Mouse (Mus musculus) erythroblast, adult 5-6 weeks (primary cell): ENCODE measurements around the gene Gipc2. TPM values are rescaled to one million over a fixed set of nuclear protein-coding genes. Genes with fewer than 3 reads are reported as not detected.
A peak's percentile ranks its signal among the peaks of the same experiment; 100 is the strongest.

Experiments
- ATAC-seq: replicated peaks from 2 replicates; pipeline ENCODE4 v1.8.0; 2016; ENCODE audit warnings: moderate number of reproducible peaks, mild to moderate bottlenecking, moderate TSS enrichment, inconsistent platforms; ENCODE audit not compliant: poor library complexity, low FRiP score, severe bottlenecking
- total RNA-seq, 2 experiments: library from RNA; stranded (forward) in 1 of 2; stranded (reverse) in 1 of 2; fragments of 150-400 nt in 1 of 2; fragments of 200-764, 138-1000 nt in 1 of 2; gene quantifications; 2 replicates each; pipeline versions ENCODE4 v1.2.3 to v1.2.4; 2015 to 2017; ENCODE audit warnings: low replicate concordance in 2 of 2

The Gipc2 gene
- total RNA-seq, 2 experiments from 2014 or later: 2.4 TPM; not detected in 1

DNA sequence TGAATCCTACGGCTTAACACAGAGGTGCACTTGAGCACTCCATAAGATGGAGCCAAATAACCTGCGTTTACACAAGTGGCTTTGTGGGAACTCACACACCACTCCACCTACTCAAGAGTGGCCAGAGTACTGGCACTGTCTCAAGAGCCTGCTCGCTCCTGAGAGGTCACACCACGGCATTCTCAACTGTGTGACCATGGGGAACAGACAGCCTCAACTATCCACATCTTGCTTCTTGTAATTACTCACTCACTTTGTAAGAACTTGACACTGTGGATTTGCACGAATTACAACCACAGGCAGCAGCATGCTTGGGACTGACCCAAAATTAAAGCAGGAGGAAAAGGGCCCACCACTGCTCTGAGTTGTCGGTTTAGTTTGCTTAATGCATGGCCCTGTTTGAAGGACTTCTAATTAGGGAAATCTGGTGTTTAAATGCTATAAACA, 25.8 kb upstream of the Gipc2 start:
- peak; percentile 58 for ATAC-seq

GRCm38 (mm10) chr3:152190679-152191477, 24.8 kb upstream of the Gipc2 start:
- 0 out of 2 replicates have a peak, but pooled peaks have one; percentile 34 for ATAC-seq

GRCm38 (mm10) chr3:152189306-152189705, 23.3 kb upstream of the Gipc2 start:
- ATAC-seq: no peak

GRCm38 (mm10) chr3:152186106-152186505, 20.1 kb upstream of the Gipc2 start:
- no peak for ATAC-seq

DNA sequence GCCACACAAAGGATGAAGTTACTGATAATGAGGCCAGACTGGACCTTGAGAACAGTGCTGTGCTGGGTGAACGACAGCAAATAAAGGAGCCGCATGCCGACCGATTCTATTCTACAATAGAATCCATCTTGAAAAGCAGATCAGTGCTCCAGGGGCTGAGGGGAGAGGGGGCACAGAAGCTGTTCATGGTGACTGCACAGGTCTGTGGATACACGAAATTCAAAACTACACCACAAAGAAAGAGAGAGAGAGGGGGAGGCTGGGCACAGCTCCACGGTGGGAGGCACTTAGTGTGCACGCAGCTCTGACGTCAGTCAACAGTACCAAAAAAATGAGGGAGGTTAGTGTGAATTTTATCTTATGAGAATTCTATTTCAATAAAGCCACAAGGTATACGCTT, 17.5 kb upstream of the Gipc2 start:
- no peak for ATAC-seq

- no peak for ATAC-seq
Measured at GRCm38 (mm10) chr3:152180624-152181023, 14.6 kb upstream of the Gipc2 start.

- ATAC-seq: no peak
Measured at GRCm38 (mm10) chr3:152179285-152179684, 13.3 kb upstream of the Gipc2 start.

- ATAC-seq: no peak
Measured at GRCm38 (mm10) chr3:152178816-152179215, 12.8 kb upstream of the Gipc2 start.

DNA sequence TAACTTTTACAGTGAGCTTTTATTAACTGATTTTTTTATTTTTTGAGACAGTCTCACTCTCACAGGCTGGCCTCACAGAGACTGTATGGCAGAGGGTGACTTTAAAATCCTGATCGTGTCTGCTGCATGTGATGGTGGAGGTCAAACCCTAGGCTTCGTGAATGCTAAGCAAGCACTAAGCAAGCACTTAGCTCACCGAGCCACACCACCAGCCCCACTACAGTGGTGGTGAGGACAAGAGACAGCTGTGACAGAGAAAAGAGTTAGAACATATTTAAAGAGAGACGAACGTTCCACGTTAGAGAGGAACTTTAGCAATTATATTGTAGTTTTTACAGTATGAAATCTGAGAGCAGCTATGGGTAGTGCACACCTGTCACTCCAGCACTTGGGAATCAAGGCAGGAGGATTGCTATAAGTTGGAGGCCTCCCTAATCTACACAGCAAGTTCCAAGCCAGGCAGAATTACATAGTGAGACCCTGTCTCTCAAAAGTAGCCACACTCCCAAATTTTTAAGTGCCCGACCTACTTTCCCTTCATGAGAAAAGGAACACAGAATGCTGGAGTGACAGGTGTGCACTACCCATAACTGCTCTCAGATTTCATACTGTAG, 6.4 kb upstream of the Gipc2 start:
- ATAC-seq: no peak

GRCm38 (mm10) chr3:152171862-152172261, 5.8 kb upstream of the Gipc2 start:
- ATAC-seq: no peak

DNA sequence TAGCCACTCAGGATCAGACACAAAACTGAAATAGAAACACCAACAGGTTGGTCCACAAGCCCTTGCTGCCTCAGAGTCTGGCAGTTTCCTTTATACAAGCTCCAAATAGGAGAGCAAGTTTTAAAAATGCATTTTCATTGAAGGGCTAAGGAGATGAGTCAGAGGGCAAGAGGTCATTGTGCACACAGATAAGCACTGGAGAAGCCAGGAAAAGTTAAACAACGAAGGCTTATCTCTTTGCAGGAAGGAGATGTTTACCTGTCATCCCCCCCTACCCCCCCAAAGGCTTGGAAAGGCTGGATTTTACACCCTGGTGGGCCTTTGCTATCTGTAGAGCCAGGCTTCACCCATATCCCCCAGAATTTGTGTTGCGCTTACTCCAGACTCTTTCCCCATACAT, 5.2 kb upstream of the Gipc2 start:
- no peak for ATAC-seq

- ATAC-seq: no peak
Measured at GRCm38 (mm10) chr3:152170407-152170806, 4.4 kb upstream of the Gipc2 start.

GRCm38 (mm10) chr3:152168007-152168406, 2.0 kb upstream of the Gipc2 start:
- no peak for ATAC-seq

DNA sequence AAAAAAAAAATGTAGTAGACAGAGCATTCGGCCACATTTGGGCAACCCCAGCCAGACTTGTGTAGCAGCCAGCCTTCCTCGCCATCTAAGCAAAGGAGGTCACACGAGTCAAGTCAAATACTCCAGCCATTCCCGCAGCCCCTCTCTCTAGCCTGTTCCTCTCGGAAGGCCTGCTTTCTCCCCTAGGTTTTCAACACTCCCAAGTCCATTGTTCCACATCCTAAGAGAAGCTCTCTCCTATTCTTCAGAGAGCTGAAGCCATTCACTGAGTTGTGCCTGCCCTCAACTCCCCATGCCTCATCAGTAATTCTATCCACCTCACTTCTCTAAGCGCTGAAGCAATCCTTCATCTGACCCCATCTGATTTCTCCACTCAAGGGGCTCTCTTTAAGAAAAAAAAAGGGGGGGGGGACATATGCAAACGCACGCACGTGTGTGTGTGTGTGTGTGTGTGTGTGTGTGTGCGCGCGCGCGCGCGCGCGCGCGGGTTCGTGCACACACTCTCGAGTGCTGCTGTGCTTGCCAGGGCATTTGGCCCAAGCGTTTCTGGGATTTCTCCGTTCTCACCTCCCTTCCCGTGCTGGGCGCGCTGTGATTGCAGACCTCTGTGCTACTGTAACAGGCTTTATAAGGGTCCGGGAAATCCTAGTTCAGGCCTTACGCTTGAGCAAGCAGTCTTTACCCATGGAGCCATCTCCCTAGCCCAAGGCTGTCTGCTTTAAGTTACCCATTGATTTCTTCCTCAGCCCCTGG, 845 bp upstream of the Gipc2 start:
- ATAC-seq: no peak

DNA sequence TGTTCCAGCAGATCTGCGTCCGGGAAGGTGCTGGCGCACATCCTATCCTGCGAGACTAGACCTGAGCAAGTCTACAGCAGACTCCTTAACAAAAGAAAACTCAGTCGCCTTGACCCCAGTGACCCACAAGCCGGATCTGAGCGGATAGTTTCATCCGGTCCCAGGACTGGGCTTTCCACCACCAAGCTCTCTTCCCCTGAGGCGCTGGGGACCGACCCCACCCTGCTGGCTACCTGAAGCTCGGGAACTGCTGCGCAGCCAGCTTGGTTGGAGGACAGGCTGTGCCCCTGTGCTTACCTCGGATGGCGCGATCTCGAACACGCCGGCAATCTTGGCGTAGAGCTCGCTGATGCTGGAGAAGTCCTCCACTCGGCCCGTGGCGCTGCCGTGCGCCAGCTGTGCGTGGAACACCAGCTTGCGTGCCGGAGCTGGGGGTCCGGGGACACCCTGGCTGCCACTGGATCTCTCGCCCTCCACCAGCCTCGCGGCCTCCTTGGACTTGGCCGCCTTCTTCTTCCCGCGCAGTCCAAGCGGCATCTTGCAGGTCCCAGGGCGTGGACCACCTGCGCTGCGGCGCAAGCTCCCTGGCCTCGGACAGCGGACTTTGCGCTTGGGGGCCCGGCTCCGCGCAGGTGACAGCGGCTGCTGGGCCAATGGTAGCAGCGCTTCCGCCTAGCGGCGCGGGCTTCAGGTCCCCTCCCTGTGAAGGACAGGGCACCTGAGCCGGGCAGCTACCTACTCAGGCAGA, 505 bp downstream of the Gipc2 start:
- no peak for ATAC-seq

DNA sequence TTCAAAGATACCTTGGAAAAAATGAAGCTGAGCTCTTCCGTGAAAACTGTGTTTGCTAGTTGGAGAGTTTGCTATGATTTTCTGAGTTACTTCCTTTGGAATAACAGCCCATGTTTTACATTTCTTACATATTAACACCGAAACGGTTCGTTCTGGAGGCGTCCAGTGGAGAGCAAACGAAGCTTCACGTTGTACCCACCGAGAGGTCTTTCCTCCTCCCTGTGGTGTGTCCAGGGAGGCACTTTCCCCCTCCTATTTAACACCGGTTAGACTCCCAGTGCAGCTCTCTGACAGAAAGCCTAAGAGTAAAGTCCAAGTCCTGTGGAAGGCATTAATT, 1.0 kb downstream of the Gipc2 start:
- no peak for ATAC-seq

- ATAC-seq: no peak
Measured at GRCm38 (mm10) chr3:152163320-152163719, 2.7 kb downstream of the Gipc2 start.

GRCm38 (mm10) chr3:152160607-152161006, 5.4 kb downstream of the Gipc2 start:
- peak; percentile 71 for ATAC-seq

DNA sequence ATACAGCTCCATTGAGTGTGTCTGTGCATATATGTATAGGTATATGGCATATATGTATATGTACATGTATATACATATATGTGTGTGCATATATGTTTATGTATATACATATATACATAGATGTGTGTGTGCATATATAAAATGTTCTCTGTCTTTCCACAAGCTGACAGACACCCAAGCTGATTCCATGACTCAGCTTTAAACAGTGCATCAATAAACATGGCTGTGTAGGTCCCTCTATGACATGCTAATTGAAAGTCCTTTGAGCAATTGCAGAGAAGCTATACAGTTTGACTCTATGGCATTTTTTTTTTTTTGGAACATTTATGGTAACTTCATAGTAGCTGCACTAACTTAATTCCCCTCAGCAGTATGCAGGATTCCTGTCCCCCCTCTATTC, 6.7 kb downstream of the Gipc2 start:
- peak; percentile 65; the same call in 1 of the 2 replicates for ATAC-seq
